Mouse (Mus musculus) E14TG2a.4 (cell line): Measurements from ENCODE around the gene Rsph1.

Source experiments
- CTCF ChIP-seq: conservative IDR thresholded peaks from 2 replicates; pipeline ENCODE4 v1.5.1; 2014; ENCODE audit warnings: low read length
- NANOG ChIP-seq: IDR thresholded peaks from 2 replicates; pipeline ENCODE4 v1.6.1; 2014; ENCODE audit warnings: borderline replicate concordance, low read length, mixed read lengths
- POU5F1 ChIP-seq: IDR thresholded peaks from 2 replicates; pipeline ENCODE4 v1.6.1; 2014; ENCODE audit warnings: low read length, borderline replicate concordance

DNA sequence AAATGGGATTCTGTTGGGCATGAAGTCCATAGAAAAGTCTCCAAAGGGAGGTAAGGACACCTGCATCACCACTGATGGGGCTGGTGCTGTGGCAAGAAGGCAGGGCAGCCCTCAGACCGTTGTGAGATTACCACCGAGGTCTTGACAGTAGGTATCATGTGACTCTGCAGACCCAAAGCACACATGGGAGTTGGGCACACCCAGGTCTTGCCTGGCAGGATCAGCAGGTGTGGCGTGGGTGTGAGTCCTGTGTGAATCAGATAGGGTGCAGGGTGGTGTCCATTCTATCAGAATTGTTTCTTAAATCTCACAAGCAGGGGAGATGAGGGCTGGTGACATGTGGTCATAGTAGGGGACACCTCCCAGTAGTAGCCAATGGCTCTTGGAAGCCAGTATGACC is 39.8 kb upstream of the Rsph1 start:
- TF ChIP-seq CTCF (no peak), NANOG (no peak), POU5F1 (no peak)
